Mouse (Mus musculus): ENCODE measurements around the gene Raf1. TPM values are rescaled to one million over a fixed set of nuclear protein-coding genes. Genes with fewer than 3 reads are reported as not detected.
A peak's percentile ranks its signal among the peaks of the same experiment; 100 is the strongest.

Raf1 gene
- polyA plus RNA-seq, 1 experiment from 2014 or later: 123 TPM

- Histone ChIP-seq H3K4me3 (peak overlapping the region; percentile 98), H3K36me3 (replicated peaks) (peaks cover 15% of the 10 kb centered on the region; the same call in 1 of the 2 replicates), H3K27ac (replicated peaks) (peak overlapping the region; percentile 100), H3K27me3 (replicated peaks; ENCODE audit: low read depth, poor library complexity, severe bottlenecking) (no peaks in the 10 kb centered on the region), H3K9me3 (no peaks in the 10 kb centered on the region), H3K4me1 (peaks cover 19% of the 10 kb centered on the region)
- DNase-seq (ENCODE audit: low spot score): peak; percentile 69
- under 1% methylated on average over 53 of the region's 53 CpGs for WGBS
Measured at GRCm38 (mm10) chr6:115675508-115676336, 713 bp downstream of the Raf1 start.

- no peaks in the 10 kb centered on the region for H3K9me3 ChIP-seq
- H3K27ac ChIP-seq (replicated peaks): peak overlapping the region; percentile 100
- under 1% methylated on average over 13 of the region's 13 CpGs for WGBS
- H3K4me1 ChIP-seq: peaks cover 19% of the 10 kb centered on the region
- DNase-seq (ENCODE audit: low spot score): no peak
- peak overlapping the region; percentile 98 for H3K4me3 ChIP-seq
- H3K27me3 ChIP-seq (replicated peaks; ENCODE audit: low read depth, poor library complexity, severe bottlenecking): no peaks in the 10 kb centered on the region
- H3K36me3 ChIP-seq (replicated peaks): peaks cover 19% of the 10 kb centered on the region; the same call in 1 of the 2 replicates
Measured at GRCm38 (mm10) chr6:115675166-115675507, 1.3 kb downstream of the Raf1 start.

- no peak overlapping the region for H3K27ac ChIP-seq (replicated peaks)
- no peaks in the 10 kb centered on the region for H3K27me3 ChIP-seq (replicated peaks; ENCODE audit: low read depth, poor library complexity, severe bottlenecking)
- WGBS: 68% methylated on average over 2 of the region's 2 CpGs
Measured at GRCm38 (mm10) chr6:115674316-115674715, 2.1 kb downstream of the Raf1 start.

DNA sequence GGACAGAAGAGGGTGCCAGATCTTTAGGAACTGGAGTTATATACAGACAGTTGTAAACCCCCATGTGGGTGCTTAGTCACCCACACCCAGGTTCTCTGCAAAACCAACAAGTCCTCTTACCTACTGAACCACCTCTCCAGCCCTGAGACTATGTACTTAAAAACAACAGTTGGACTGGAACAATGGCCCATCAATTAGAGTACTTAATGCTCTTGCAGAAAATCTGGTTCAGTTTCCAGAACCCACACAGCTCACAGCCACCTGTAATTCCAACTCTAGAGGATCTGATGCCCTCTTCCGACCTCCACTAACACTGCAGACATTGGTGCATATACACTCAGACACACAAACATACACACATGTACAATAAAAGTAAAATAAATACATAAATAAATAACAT is 3.7 kb downstream of the Raf1 start:
- WGBS: 89% methylated on average over 1 of the region's 1 CpGs
- no peaks in the 10 kb centered on the region for H3K9me3 ChIP-seq
- peaks cover 27% of the 10 kb centered on the region for H3K4me1 ChIP-seq
- H3K27me3 ChIP-seq (replicated peaks; ENCODE audit: low read depth, poor library complexity, severe bottlenecking): no peaks in the 10 kb centered on the region
- no peak overlapping the region for H3K4me3 ChIP-seq
- H3K27ac ChIP-seq (replicated peaks): no peak overlapping the region
- H3K36me3 ChIP-seq (replicated peaks): peaks cover 27% of the 10 kb centered on the region; the same call in 1 of the 2 replicates
- no peak for DNase-seq (ENCODE audit: low spot score)

More at GRCm38 (mm10) chr6:115674316-115674715, 2.1 kb downstream of the Raf1 start:
- Histone ChIP-seq H3K4me3 (peak overlapping the region; percentile 98), H3K9me3 (no peaks in the 10 kb centered on the region), H3K4me1 (peaks cover 19% of the 10 kb centered on the region), H3K36me3 (replicated peaks) (peaks cover 20% of the 10 kb centered on the region; the same call in 1 of the 2 replicates)
- DNase-seq (ENCODE audit: low spot score): no peak

DNA sequence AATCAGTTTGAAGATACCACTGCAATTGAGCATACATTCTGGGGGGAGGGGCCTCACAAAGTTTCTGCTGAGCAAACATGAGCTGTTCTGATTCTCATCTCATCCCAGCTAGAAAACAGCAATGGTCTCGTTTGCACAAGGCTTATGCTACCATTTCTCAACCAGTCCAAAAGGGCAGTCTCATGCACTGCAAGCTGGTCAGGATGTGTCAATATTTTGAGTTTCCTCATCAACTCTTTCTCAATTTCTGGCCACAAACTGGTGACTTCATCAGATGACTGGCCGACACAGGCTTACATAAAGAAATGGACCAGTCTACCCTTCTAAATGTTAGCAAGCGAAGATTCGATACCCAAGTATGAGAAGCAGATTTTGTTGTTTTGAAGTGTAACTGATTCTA is 9.8 kb downstream of the Raf1 start:
- H3K36me3 ChIP-seq (replicated peaks): peaks cover 57% of the 10 kb centered on the region
- H3K27me3 ChIP-seq (replicated peaks; ENCODE audit: low read depth, poor library complexity, severe bottlenecking): no peaks in the 10 kb centered on the region
- H3K4me3 ChIP-seq: no peak overlapping the region
- no peak overlapping the region for H3K27ac ChIP-seq (replicated peaks)
- H3K9me3 ChIP-seq: no peaks in the 10 kb centered on the region
- 89% methylated on average over 4 of the region's 4 CpGs for WGBS
- peaks cover 11% of the 10 kb centered on the region; the same call in 1 of the 2 replicates for H3K4me1 ChIP-seq
- DNase-seq (ENCODE audit: low spot score): no peak

- DNase-seq (ENCODE audit: low spot score): no peak
- Histone ChIP-seq H3K4me1 (peaks cover 29% of the 10 kb centered on the region), H3K27ac (replicated peaks) (no peak overlapping the region), H3K27me3 (replicated peaks; ENCODE audit: low read depth, poor library complexity, severe bottlenecking) (no peaks in the 10 kb centered on the region), H3K36me3 (replicated peaks) (peaks cover 54% of the 10 kb centered on the region), H3K9me3 (no peaks in the 10 kb centered on the region), H3K4me3 (no peak overlapping the region)
- WGBS: 93% methylated on average over 3 of the region's 3 CpGs
Measured at GRCm38 (mm10) chr6:115664268-115664667, 12.2 kb downstream of the Raf1 start.

GRCm38 (mm10) chr6:115658802-115659201 is 17.6 kb downstream of the Raf1 start:
- Histone ChIP-seq H3K27ac (replicated peaks) (no peak overlapping the region), H3K27me3 (replicated peaks; ENCODE audit: low read depth, poor library complexity, severe bottlenecking) (no peaks in the 10 kb centered on the region), H3K36me3 (replicated peaks) (peaks cover 34% of the 10 kb centered on the region), H3K9me3 (no peaks in the 10 kb centered on the region), H3K4me3 (no peak overlapping the region), H3K4me1 (peaks cover 24% of the 10 kb centered on the region)
- no peak for DNase-seq (ENCODE audit: low spot score)

GRCm38 (mm10) chr6:115653939-115654338 is 22.5 kb downstream of the Raf1 start:
- Histone ChIP-seq H3K4me3 (no peak overlapping the region), H3K4me1 (peaks cover 34% of the 10 kb centered on the region), H3K27me3 (replicated peaks; ENCODE audit: low read depth, poor library complexity, severe bottlenecking) (no peaks in the 10 kb centered on the region), H3K27ac (replicated peaks) (no peak overlapping the region), H3K9me3 (no peaks in the 10 kb centered on the region), H3K36me3 (replicated peaks) (peaks cover 3% of the 10 kb centered on the region)
- no peak for DNase-seq (ENCODE audit: low spot score)
- 54% methylated on average over 2 of the region's 2 CpGs for WGBS

- Histone ChIP-seq H3K27me3 (replicated peaks; ENCODE audit: low read depth, poor library complexity, severe bottlenecking) (no peaks in the 10 kb centered on the region), H3K4me3 (no peak overlapping the region), H3K36me3 (replicated peaks) (peaks cover 3% of the 10 kb centered on the region), H3K9me3 (no peaks in the 10 kb centered on the region), H3K4me1 (peaks cover 31% of the 10 kb centered on the region), H3K27ac (replicated peaks) (no peak overlapping the region)
- DNase-seq (ENCODE audit: low spot score): no peak
Measured at GRCm38 (mm10) chr6:115651719-115652118, 24.7 kb downstream of the Raf1 start.

- Histone ChIP-seq H3K27ac (replicated peaks) (0 out of 2 replicates have a peak overlapping the region, but pooled peaks have one; percentile 60), H3K4me1 (peaks cover 31% of the 10 kb centered on the region), H3K36me3 (replicated peaks) (peaks cover 3% of the 10 kb centered on the region), H3K27me3 (replicated peaks; ENCODE audit: low read depth, poor library complexity, severe bottlenecking) (no peaks in the 10 kb centered on the region), H3K4me3 (0 out of 2 replicates have a peak overlapping the region, but pooled peaks have one; percentile 16), H3K9me3 (no peaks in the 10 kb centered on the region)
- peak; percentile 16 for DNase-seq (ENCODE audit: low spot score)
- WGBS: 54% methylated on average over 5 of the region's 5 CpGs
Measured at GRCm38 (mm10) chr6:115650476-115651427, 25.7 kb downstream of the Raf1 start.

DNA sequence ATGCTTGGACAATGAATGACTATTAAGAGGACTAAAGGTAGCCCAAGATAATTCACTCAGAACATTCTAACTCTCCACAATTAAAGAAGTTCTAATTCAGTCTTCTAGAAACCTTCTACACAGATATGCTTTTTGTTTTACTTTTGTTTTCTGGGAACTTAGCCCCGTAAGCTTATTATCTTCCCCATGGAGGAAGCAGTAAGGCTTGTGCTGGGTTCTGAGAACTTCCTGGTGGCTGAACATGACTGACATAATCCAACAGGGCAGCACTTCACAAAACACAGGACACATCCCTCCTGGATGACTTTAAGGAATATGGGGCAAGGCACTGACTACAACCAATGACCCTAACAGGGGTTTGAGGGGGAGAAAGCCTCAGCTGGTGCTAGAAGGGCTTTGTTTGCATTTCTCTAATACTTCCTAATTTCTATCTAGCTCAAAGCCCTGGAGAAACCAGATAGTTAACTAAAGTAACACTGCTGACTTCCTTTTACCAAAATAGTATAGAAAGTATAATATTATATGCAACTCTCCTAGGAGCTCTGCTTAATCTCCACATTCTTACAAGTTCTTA is 26.6 kb downstream of the Raf1 start:
- 85% methylated on average over 1 of the region's 1 CpGs for WGBS
- Histone ChIP-seq H3K27ac (replicated peaks) (no peak overlapping the region), H3K27me3 (replicated peaks; ENCODE audit: low read depth, poor library complexity, severe bottlenecking) (no peaks in the 10 kb centered on the region), H3K36me3 (replicated peaks) (peaks cover 3% of the 10 kb centered on the region), H3K4me1 (peaks cover 31% of the 10 kb centered on the region), H3K4me3 (no peak overlapping the region), H3K9me3 (no peaks in the 10 kb centered on the region)
- DNase-seq (ENCODE audit: low spot score): no peak

- Histone ChIP-seq H3K4me1 (0 out of 2 replicates have a peak, but pooled peaks cover 2% of the 10 kb centered on the region), H3K36me3 (replicated peaks) (peaks cover 55% of the 10 kb centered on the region), H3K9me3 (no peaks in the 10 kb centered on the region), H3K4me3 (no peak overlapping the region), H3K27me3 (replicated peaks; ENCODE audit: low read depth, poor library complexity, severe bottlenecking) (no peaks in the 10 kb centered on the region), H3K27ac (replicated peaks) (no peak overlapping the region)
- no peak for DNase-seq (ENCODE audit: low spot score)
- 80% methylated on average over 1 of the region's 1 CpGs for WGBS
Measured at GRCm38 (mm10) chr6:115643315-115643714, 33.1 kb downstream of the Raf1 start.
